Mouse (Mus musculus) CH12.LX (cell line): ENCODE results near the gene Rap1gap. TPM values are rescaled to one million over a fixed set of nuclear protein-coding genes. Genes with fewer than 3 reads are reported as not detected.

Experiments
- DNase-seq: peaks from one replicate; pipeline ENCODE4 v3.0.0-alpha.2; 2013; ENCODE audit errors: extremely low read depth
- H3K27ac ChIP-seq: 2 replicates; pipeline ENCODE4 v1.5.1; 2012; ENCODE audit warnings: low read depth, mild to moderate bottlenecking, control low read depth, moderate library complexity; ENCODE audit not compliant: insufficient read depth
- H3K27me3 ChIP-seq: replicated peaks from 2 replicates; pipeline ENCODE3; 2012; ENCODE audit warnings: inconsistent platforms
- H3K36me3 ChIP-seq, 2 experiments: replicated peaks in 1 of 2; 2 replicates each; pipeline versions ENCODE3 to v1.6.1; 2012; ENCODE audit warnings: inconsistent platforms in 1 of 2, low read length in 1 of 2, mild to moderate bottlenecking in 1 of 2, mixed read lengths in 1 of 2, moderate library complexity in 1 of 2; ENCODE audit not compliant: control insufficient read depth in 1 of 2, insufficient read depth in 1 of 2
- H3K4me1 ChIP-seq, 2 experiments: 2 replicates each; pipeline ENCODE4 v1.6.1; 2012; ENCODE audit warnings: inconsistent platforms in 1 of 2, moderate library complexity in 1 of 2; ENCODE audit not compliant: insufficient read depth in 2 of 2, control insufficient read depth in 1 of 2
- H3K4me2 ChIP-seq: 2 replicates; pipeline ENCODE4 v1.6.1; 2012; ENCODE audit warnings: low read depth, mild to moderate bottlenecking, control low read depth; ENCODE audit not compliant: poor library complexity, insufficient read depth, severe bottlenecking
- H3K4me3 ChIP-seq, 3 experiments: fragments of 150-350 bp in 1 of 3; sonication (generic) in 1 of 3; replicated peaks in 1 of 3; 2 replicates each; pipeline versions ENCODE3 to v1.5.1; 2011 to 2012; ENCODE audit warnings: low read depth in 2 of 3, low read length in 2 of 3, mild to moderate bottlenecking in 2 of 3, moderate library complexity in 2 of 3, control low read depth in 1 of 3, improper control_type of control experiment in 1 of 3, inconsistent platforms in 1 of 3, mixed read lengths in 1 of 3; ENCODE audit not compliant: poor library complexity in 1 of 3
- H3K79me2 ChIP-seq: replicated peaks from 2 replicates; pipeline ENCODE4 v1.6.1; 2012; ENCODE audit warnings: mild to moderate bottlenecking, moderate library complexity; ENCODE audit not compliant: control insufficient read depth, poor library complexity, insufficient read depth, severe bottlenecking; ENCODE audit errors: extremely low read depth
- H3K9ac ChIP-seq: 2 replicates; pipeline ENCODE4 v1.6.1; 2012; ENCODE audit warnings: low read depth, mild to moderate bottlenecking, control low read depth, moderate library complexity; ENCODE audit not compliant: insufficient read depth
- H3K9me3 ChIP-seq: replicated peaks from 2 replicates; pipeline ENCODE3; 2012; ENCODE audit warnings: low read length, inconsistent platforms, mixed read lengths
- CHD1 ChIP-seq: IDR thresholded peaks from 2 replicates; pipeline ENCODE4 v1.6.1; 2012; ENCODE audit warnings: low read depth, low read length, improper control_type of control experiment, inconsistent platforms
- CTCF ChIP-seq, 2 experiments: IDR thresholded peaks in 1 of 2; conservative IDR thresholded peaks in 1 of 2; 2 replicates each; pipeline ENCODE4 v1.5.1; 2011 to 2012; ENCODE audit warnings: low read depth in 2 of 2, low read length in 2 of 2, improper control_type of control experiment in 1 of 2, inconsistent platforms in 1 of 2, mild to moderate bottlenecking in 1 of 2, moderate library complexity in 1 of 2
- IRF4 ChIP-seq: IDR thresholded peaks from 2 replicates; pipeline ENCODE4 v1.6.1; 2014; ENCODE audit warnings: low read depth, mild to moderate bottlenecking, inconsistent platforms, low read length, improper control_type of control experiment
- MEF2A ChIP-seq: IDR thresholded peaks from 2 replicates; pipeline ENCODE4 v1.6.1; 2014; ENCODE audit warnings: low read depth, mild to moderate bottlenecking, inconsistent platforms, low read length, improper control_type of control experiment, borderline replicate concordance
- NELFE ChIP-seq: IDR thresholded peaks from 2 replicates; pipeline ENCODE4 v1.6.1; 2011; ENCODE audit warnings: low read depth, low read length, improper control_type of control experiment
- PAX5 ChIP-seq: IDR thresholded peaks from 2 replicates; pipeline ENCODE4 v1.6.1; 2012; ENCODE audit warnings: low read length, inconsistent platforms, mixed read lengths
- RCOR1 ChIP-seq: conservative IDR thresholded peaks from 2 replicates; pipeline ENCODE4 v1.6.1; 2012; ENCODE audit warnings: low read depth, mild to moderate bottlenecking, inconsistent platforms, low read length, improper control_type of control experiment
- SIN3A ChIP-seq: IDR thresholded peaks from 2 replicates; pipeline ENCODE4 v1.6.1; 2012; ENCODE audit warnings: low read length, improper control_type of control experiment, inconsistent platforms
- SMC3 ChIP-seq: IDR thresholded peaks from 2 replicates; pipeline ENCODE4 v1.6.1; 2011; ENCODE audit warnings: low read depth, low read length, improper control_type of control experiment
- TBP ChIP-seq: conservative IDR thresholded peaks from 2 replicates; pipeline ENCODE4 v1.6.1; 2011; ENCODE audit warnings: low read depth, low read length, improper control_type of control experiment
- UBTF ChIP-seq: IDR thresholded peaks from 2 replicates; pipeline ENCODE4 v1.6.1; 2012; ENCODE audit warnings: low read depth, mild to moderate bottlenecking, inconsistent platforms, low read length, improper control_type of control experiment, moderate library complexity
- USF1 ChIP-seq: IDR thresholded peaks from 2 replicates; pipeline ENCODE4 v1.6.1; 2014; ENCODE audit warnings: low read depth, mild to moderate bottlenecking, inconsistent platforms, low read length, improper control_type of control experiment
- ZNF384 ChIP-seq: IDR thresholded peaks from 2 replicates; pipeline ENCODE4 v1.6.1; 2012; ENCODE audit warnings: low read depth, low read length, improper control_type of control experiment, inconsistent platforms
- dilution Hi-C: fragments of 300-500 bp; cut with MboI; formaldehyde crosslinking; loops from 2 replicates; pipeline ENCODE4 v1.14.3; 2020; ENCODE audit warnings: low sequenced_read_pairs; ENCODE audit not compliant: extremely low pct_unique_long_range_greater_than_20kb, extremely low pct_ligation_motif_present
- in situ Hi-C: fragments of 300-500 bp; cut with MboI; formaldehyde crosslinking; loops from 3 replicates; pipeline ENCODE4 v1.14.3; 2019; ENCODE audit warnings: low sequenced_read_pairs, low pct_ligation_motif_present, low pct_unique_long_range_greater_than_20kb, mixed read lengths
- polyA plus RNA-seq: library from polyadenylated mRNA; unstranded; fragments of >175 nt; gene quantifications from 2 replicates; pipeline ENCODE4 v1.2.1, GENCODE M21; 2012; ENCODE audit warnings: low read depth; ENCODE audit not compliant: insufficient read length
- total RNA-seq, 2 experiments: library from RNA; depleted of rRNA; stranded (reverse); fragments of 300-350 nt in 1 of 2; fragments of >200 nt in 1 of 2; gene quantifications; 2 replicates each; pipeline ENCODE4 v1.2.3; 2012 to 2014

The Rap1gap gene
- total and polyA plus RNA-seq, 3 experiments = 3.0 to 11.1 (median 5.8) TPM

DNA sequence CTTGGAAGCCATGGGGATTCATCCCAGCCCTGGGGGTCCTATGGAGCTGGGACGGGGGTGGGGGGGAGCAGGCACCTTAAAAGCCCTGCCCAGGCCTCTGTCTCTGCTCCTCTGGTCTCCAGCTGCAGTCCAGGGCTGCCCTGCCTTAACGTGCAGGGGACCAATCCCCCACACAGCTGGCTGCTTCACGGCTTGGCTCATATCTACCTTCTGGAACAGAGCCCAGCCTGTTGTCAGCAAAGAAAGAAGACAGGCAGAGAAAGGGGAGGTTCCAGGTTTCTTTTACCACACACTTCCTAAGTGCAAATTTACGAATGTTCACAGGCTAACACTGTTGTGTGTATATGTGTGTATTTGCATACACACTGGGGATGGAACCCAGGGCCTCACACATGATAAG lies 31.4 kb downstream of the Rap1gap start:
- no peaks in the 10 kb centered on the region for H3K36me3 ChIP-seq
- in situ Hi-C loops (no loop called here), dilution Hi-C loops (no loop called here)
- H3K9me3 ChIP-seq = peaks cover 3% of the 10 kb centered on the region
- no peak overlapping the region for H3K9ac ChIP-seq
- no peaks in the 10 kb centered on the region for H3K79me2 ChIP-seq
- DNase-seq = no peak
- H3K4me1 ChIP-seq = no peaks in the 10 kb centered on the region
- peaks cover 87% of the 10 kb centered on the region for H3K27me3 ChIP-seq
- H3K27ac ChIP-seq = no peak overlapping the region
- no peak overlapping the region for H3K4me3 ChIP-seq
- TF ChIP-seq RCOR1 (no peak), MEF2A (no peak)
- no peak overlapping the region for H3K4me2 ChIP-seq

- no peaks in the 10 kb centered on the region for H3K4me1 ChIP-seq
- H3K4me3 ChIP-seq = no peak overlapping the region
- no peaks in the 10 kb centered on the region for H3K36me3 ChIP-seq
- in situ Hi-C loops = no loop called here
- DNase-seq = no peak
- H3K27me3 ChIP-seq = peaks cover 85% of the 10 kb centered on the region
- no peak overlapping the region for H3K27ac ChIP-seq
- H3K9ac ChIP-seq = no peak overlapping the region
- H3K9me3 ChIP-seq = peaks cover 3% of the 10 kb centered on the region
- no peak overlapping the region for H3K4me2 ChIP-seq
- TF ChIP-seq ZNF384 = no peak
- no peak for TF ChIP-seq CTCF (conservative IDR thresholded peaks at IDR 0.05 in 1 of 2, IDR thresholded peaks at IDR 0.05 in 1 of 2; ENCODE audit: low read depth in 2 of 2, low read length in 2 of 2)
- no peak for TF ChIP-seq TBP
- TF ChIP-seq SMC3 = no peak
- no peak for TF ChIP-seq PAX5
- no peak for TF ChIP-seq SIN3A
- no peak for TF ChIP-seq USF1
- TF ChIP-seq CHD1 = no peak
- TF ChIP-seq NELFE = no peak
- no peak for TF ChIP-seq UBTF
- TF ChIP-seq IRF4 = no peak
- dilution Hi-C loops = no loop called here
- no peaks in the 10 kb centered on the region for H3K79me2 ChIP-seq
Observed at GRCm38 (mm10) chr4:137697156-137697885, 32.8 kb downstream of the Rap1gap start.
